Mouse (Mus musculus) lung, postnatal 0 days (tissue): ENCODE results near the gene Nlrc5.

Source experiments
- CTCF ChIP-seq: IDR thresholded peaks from 2 replicates; pipeline ENCODE4 v1.5.1; 2016; ENCODE audit warnings: antibody characterized with exemption, mild to moderate bottlenecking
- EP300 ChIP-seq: IDR thresholded peaks from 2 replicates; pipeline ENCODE4 v1.6.1; 2016; ENCODE audit warnings: antibody characterized with exemption, mild to moderate bottlenecking, control low read depth

GRCm38 (mm10) chr8:94569419-94569818, 135.3 kb downstream of the Nlrc5 start:
- TF ChIP-seq CTCF (no peak), EP300 (no peak)
